Mouse (Mus musculus) monocyte, adult 5-6 weeks (primary cell): ENCODE results near the gene C1ql1. TPM values are rescaled to one million over a fixed set of nuclear protein-coding genes. Genes with fewer than 3 reads are reported as not detected.

Source experiments
- ATAC-seq: fragments of 153-309, 156-312 bp; replicated peaks from 2 replicates; pipeline ENCODE4 v1.8.0; 2017; ENCODE audit warnings: mild to moderate bottlenecking; ENCODE audit not compliant: low TSS enrichment, insufficient number of reproducible peaks, severe bottlenecking, poor library complexity, low FRiP score
- total RNA-seq: library from RNA; stranded (forward); fragments of 200-1000, 200-491, 200-594 nt; gene quantifications from 3 replicates; pipeline ENCODE4 v1.2.3, GENCODE M21; 2017

The C1ql1 gene
- total RNA-seq, 1 experiment from 2014 or later = not detected

- ATAC-seq = no peak
Measured at GRCm38 (mm10) chr11:102918077-102918476, 28.4 kb downstream of the C1ql1 start.

- no peak for ATAC-seq
Measured at GRCm38 (mm10) chr11:102915380-102915779, 31.1 kb downstream of the C1ql1 start.

GRCm38 (mm10) chr11:102911376-102911775 is 35.1 kb downstream of the C1ql1 start:
- no peak for ATAC-seq

- no peak for ATAC-seq
Measured at GRCm38 (mm10) chr11:102903654-102904053, 42.8 kb downstream of the C1ql1 start.

GRCm38 (mm10) chr11:102902107-102902506 is 44.4 kb downstream of the C1ql1 start:
- no peak for ATAC-seq

- no peak for ATAC-seq
Measured at GRCm38 (mm10) chr11:102901199-102901598, 45.3 kb downstream of the C1ql1 start.

GRCm38 (mm10) chr11:102900763-102901162 is 45.7 kb downstream of the C1ql1 start, which contains the start of gene Gfap:
Gene Gfap (minus strand): TSS chr11:102900912.
- peak; percentile 73 for ATAC-seq

GRCm38 (mm10) chr11:102898408-102898807 is 48.1 kb downstream of the C1ql1 start:
- ATAC-seq = no peak

GRCm38 (mm10) chr11:102896641-102897040 is 49.8 kb downstream of the C1ql1 start:
- ATAC-seq = no peak

- ATAC-seq = no peak
Measured at GRCm38 (mm10) chr11:102895779-102896178, 50.7 kb downstream of the C1ql1 start.

GRCm38 (mm10) chr11:102894716-102895115 is 51.8 kb downstream of the C1ql1 start:
- ATAC-seq = no peak

GRCm38 (mm10) chr11:102893015-102893651 is 53.4 kb downstream of the C1ql1 start:
- ATAC-seq = peak; percentile 52

- ATAC-seq = no peak
Measured at GRCm38 (mm10) chr11:102890096-102890495, 56.4 kb downstream of the C1ql1 start.

Other genes with a start within 250 kb of the C1ql1 start
- 26.8 to 44.5 TPM (median 32.6 TPM) in 3 replicates for gene Ccdc43, start 248.9 kb downstream of the C1ql1 start, total RNA-seq
- 2.1 TPM in 1 of 3 replicates, not detected in the others for gene Adam11, start 185.2 kb downstream of the C1ql1 start, total RNA-seq
- gene Gjc1, start 127.0 kb downstream of the C1ql1 start, total RNA-seq = not detected in 3 replicates
- gene Higd1b, start 110.8 kb downstream of the C1ql1 start, total RNA-seq = not detected in 3 replicates
- gene Eftud2, start 65.7 kb downstream of the C1ql1 start, total RNA-seq = 67.8 to 73.5 TPM (median 72.3 TPM) in 3 replicates
- gene Ccdc103, start 65.5 kb downstream of the C1ql1 start, total RNA-seq = not detected in 3 replicates
- not detected in 3 replicates for gene Fam187a, start 61.5 kb downstream of the C1ql1 start, total RNA-seq
- not detected in 3 replicates for gene Gfap, start 45.8 kb downstream of the C1ql1 start, total RNA-seq
- gene Kif18b, start 21.6 kb downstream of the C1ql1 start, total RNA-seq = 0.19 TPM in 1 of 3 replicates, not detected in the others
- gene Nmt1, start 81.5 kb upstream of the C1ql1 start, total RNA-seq = 54.9 to 60.7 TPM (median 55.9 TPM) in 3 replicates
- 15.5 to 32.4 TPM (median 15.8 TPM) in 3 replicates for gene Dcakd, start 81.6 kb upstream of the C1ql1 start, total RNA-seq
- 0.97 TPM in 1 of 3 replicates, not detected in the others for gene Plcd3, start 155.0 kb upstream of the C1ql1 start, total RNA-seq
- 21.8 to 32.6 TPM (median 28.3 TPM) in 3 replicates for gene Acbd4, start 155.0 kb upstream of the C1ql1 start, total RNA-seq
- 90.9 to 99.4 TPM (median 96.2 TPM) in 3 replicates for gene Hexim1, start 169.5 kb upstream of the C1ql1 start, total RNA-seq
- gene Hexim2, start 185.7 kb upstream of the C1ql1 start, total RNA-seq = 0.87 to 2.5 TPM in 2 of 3 replicates, not detected in the other
- 189 to 455 TPM (median 252 TPM) in 3 replicates for gene Fmnl1, start 224.4 kb upstream of the C1ql1 start, total RNA-seq